Mouse (Mus musculus): ENCODE results near the gene Gm45021.

The Gm45021 gene

GRCm38 (mm10) chr6:48647611-48648010 is 58.2 kb downstream of the Gm45021 start:
- in situ Hi-C loops (cut with MboI), result loop anchor here (5.0 to 25.0 kb wide), 3 partner anchors 45 to 460 kb away; partner anchors contain the start of gene Gimap3

GRCm38 (mm10) chr6:48648779-48649178 is 59.4 kb downstream of the Gm45021 start:
- in situ Hi-C loops (cut with MboI), result loop anchor here (5.0 to 25.0 kb wide), 3 partner anchors 44 to 461 kb away; partner anchors contain the start of gene Gimap3

GRCm38 (mm10) chr6:48650041-48650440 is 60.6 kb downstream of the Gm45021 start:
- in situ Hi-C loops (cut with MboI), result no loop called here

GRCm38 (mm10) chr6:48658721-48659120 is 69.3 kb downstream of the Gm45021 start:
- in situ Hi-C loops (cut with MboI), result no loop called here
